Mouse (Mus musculus) olfactory bulb, adult 2 months (tissue): ENCODE results near the gene Fam192a.

Source experiments
- CTCF ChIP-seq: fragments of 200-500 bp; IDR thresholded peaks from 2 replicates; pipeline ENCODE4 v1.5.1; 2012; ENCODE audit warnings: low read depth, mild to moderate bottlenecking, low read length, moderate library complexity; ENCODE audit not compliant: insufficient read depth
- POLR2A ChIP-seq: fragments of 200-500 bp; IDR thresholded peaks from 2 replicates; pipeline ENCODE4 v1.6.1; 2012; ENCODE audit warnings: mild to moderate bottlenecking, low read depth, low read length, moderate library complexity; ENCODE audit not compliant: insufficient read depth

DNA sequence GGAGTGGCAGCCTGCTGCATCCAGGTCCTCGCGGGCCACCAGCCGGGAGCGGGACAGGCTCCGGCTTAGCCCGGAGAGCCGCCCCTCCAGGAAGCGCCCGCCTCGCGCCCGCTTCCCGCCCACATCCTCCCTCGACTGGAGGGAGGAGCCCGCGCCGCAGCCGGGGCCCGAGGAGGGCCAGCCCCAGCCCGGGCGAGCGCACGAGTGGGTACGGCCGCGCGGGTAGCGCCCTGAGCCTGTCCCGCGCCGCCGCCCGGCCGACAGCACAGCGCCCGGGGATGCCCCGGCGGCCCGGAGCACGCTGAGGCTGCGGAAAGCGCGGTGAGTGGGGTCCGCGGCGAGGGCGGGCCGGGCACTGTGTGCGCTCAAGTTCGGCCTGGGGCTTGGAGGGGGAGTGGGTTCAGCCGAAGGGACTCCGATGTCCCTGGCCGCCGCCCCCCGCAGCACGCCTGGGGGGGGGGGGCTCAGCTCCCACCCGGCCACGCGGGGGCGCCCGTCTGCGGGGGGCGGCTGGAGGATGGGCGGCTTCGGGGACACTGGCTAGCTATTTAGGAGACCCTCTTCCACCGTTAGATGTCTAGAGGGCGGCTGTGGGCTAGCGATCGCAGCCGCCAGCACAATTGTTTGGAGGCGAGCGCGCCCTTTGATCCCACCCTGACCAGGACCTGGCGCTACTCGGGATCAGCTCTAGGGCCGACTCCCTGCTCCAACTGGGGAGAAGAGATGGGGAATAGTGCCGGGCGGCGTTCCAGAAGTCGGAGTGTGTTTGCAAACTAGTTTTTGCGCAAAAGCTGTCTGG, 68.7 kb downstream of the Fam192a start, which contains the start of gene Cpne2:
- TF ChIP-seq CTCF, result peak; percentile 63; the same call in 1 of the 2 replicates
- TF ChIP-seq POLR2A, result peak; percentile 53; the same call in 1 of the 2 replicates
